Mouse (Mus musculus): ENCODE results near the gene Elavl3.
A peak's percentile ranks its signal among the peaks of the same experiment; 100 is the strongest.

DNA sequence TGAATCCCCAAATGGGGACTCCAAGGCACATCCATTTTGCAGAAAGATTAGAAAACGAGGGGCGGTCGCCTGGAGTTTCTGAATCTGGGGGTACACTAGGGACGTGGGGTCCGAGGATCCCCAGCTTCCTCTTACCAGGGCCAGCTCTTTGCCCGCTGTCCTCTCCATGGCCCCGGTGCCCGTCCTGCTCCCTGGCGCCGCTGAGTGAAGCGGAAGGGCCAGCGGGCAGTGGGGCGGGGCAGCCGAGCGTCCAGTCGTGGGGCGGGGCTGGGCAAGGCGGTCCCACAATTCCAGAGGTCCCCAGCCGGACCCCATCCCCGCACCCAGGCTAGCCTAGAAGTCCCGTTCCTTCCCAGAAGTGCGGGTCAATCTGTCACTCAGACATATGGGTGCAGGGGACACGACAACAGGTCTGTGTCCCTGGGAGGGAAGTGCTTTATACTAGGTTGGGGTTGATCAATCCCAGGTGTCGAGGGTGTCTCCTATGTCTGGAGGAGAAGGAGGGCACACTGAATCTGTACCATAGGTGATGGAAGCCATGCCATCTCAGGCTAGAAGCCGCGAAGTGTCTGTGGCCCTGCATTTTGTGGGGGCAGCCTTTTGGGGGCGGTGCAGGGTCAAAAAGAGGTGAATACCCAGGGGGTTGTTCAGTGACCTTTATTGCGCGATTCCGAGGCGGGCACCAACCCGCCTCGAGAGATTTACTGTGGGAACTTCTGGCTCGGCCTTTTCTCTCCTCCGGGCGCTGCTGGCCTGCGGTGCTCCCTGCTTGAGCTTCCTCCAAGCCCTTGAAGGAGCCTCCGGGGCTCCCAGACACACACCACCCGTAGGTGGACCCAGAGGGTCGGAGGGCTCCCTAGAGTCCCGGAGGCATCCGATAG is 62.4 kb downstream of the Elavl3 start, which contains the start of gene Rgl3:
- TF ChIP-seq CTCF (IDR thresholded peaks at IDR 0.05; ENCODE audit: borderline replicate concordance, insufficient read depth, low read depth, low read length) (no peak), POLR2A (IDR thresholded peaks at IDR 0.05; ENCODE audit: borderline replicate concordance, insufficient read depth, low read length) (peak; percentile 75)
